Comparison of ENCODE assay signal across 18 mouse cellular contexts in the genomic region with DNA sequence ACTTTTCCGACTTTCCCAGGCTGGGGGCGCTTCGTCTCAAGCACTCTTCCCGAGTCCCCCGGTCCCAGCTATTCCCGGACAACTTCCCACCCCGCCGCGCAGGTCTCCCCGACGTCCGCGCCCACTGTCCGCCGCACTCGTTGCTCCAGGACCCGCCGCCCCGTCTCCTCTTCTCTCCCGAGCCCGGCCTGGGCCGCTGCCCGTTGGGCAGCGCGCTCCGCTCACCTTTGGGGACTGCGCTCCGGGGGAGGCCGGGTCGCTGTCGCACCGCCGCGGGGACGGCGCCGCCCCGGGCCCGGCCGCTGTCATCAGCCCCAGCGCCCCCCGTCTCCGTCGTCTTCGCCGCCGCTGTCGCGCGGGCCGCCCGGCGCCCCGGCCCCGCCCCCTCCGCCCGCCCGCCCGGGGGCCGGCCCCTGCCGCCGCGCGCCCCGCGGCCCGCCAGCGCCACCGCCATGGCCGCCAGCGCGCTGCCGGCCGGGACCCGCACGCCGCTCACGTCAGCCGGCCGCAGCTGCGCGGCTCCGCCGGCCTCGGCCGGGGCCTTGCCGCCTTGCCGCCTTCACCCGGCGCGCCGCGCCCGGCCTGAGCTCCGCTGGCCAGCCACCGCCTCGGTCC. TPM values are rescaled to one million over a fixed set of nuclear protein-coding genes. Genes with fewer than 3 reads are reported as not detected.
A peak's percentile ranks its signal among the peaks of the same experiment; 100 is the strongest.
DNase-seq lines count a peak whose midpoint lies in the region; ATAC-seq and TF ChIP-seq lines count a peak whose summit lies in the region.
"Not testable (repeated sequence)": the region's sequence is repeated elsewhere in the genome, so short reads cannot be mapped to it uniquely, and the experiment has no call there.
"Had no signal": no experiment of that assay in that cellular context is flagged by ENCODE, and none has a peak within 500 bp of the region (broad histone marks: within the 10 kb centered on the region; RNA-seq: fewer than 3 reads in every experiment).

No protein-coding gene starts in this region.

- H3K27me3 ChIP-seq in forebrain, embryonic 12.5 days; heart, embryonic 13.5 days (replicated peaks); hindbrain, embryonic 16.5 days (replicated peaks; ENCODE audit: control insufficient read depth, insufficient read depth, low read length); kidney, postnatal 0 days (ENCODE audit: insufficient read depth, low read length); liver, embryonic 15.5 days; midbrain, embryonic 13.5 days: not testable (repeated sequence)

- not testable (repeated sequence) for H3K9ac ChIP-seq in forebrain, embryonic 12.5 days; heart, embryonic 13.5 days; hindbrain, embryonic 16.5 days (ENCODE audit: low read depth, low read length); kidney, postnatal 0 days (ENCODE audit: low read depth, low read length); liver, embryonic 15.5 days; midbrain, embryonic 13.5 days (replicated peaks)

- H3K27ac ChIP-seq in forebrain, embryonic 12.5 days; heart, embryonic 13.5 days (replicated peaks); hindbrain, embryonic 16.5 days (ENCODE audit: low read depth, low read length); kidney, postnatal 0 days; liver, embryonic 15.5 days (replicated peaks); midbrain, embryonic 13.5 days: not testable (repeated sequence)

- ATAC-seq in activated CD4-positive, CD25-positive, alpha-beta regulatory T cell, adult 4 months: peak; percentile 57
- ATAC-seq in forebrain, embryonic 12.5 days (ENCODE audit: low FRiP score): peak; percentile 85
- ATAC-seq in heart, embryonic 13.5 days (ENCODE audit: extremely low read depth, insufficient number of reproducible peaks, low FRiP score, low TSS enrichment): peak; percentile 77
- peak; percentile 80 for ATAC-seq in hindbrain, embryonic 16.5 days
- peak; percentile 70 for ATAC-seq in kidney, postnatal 0 days (replicated peaks; ENCODE audit: low FRiP score, low read depth)
- ATAC-seq in liver, embryonic 15.5 days (ENCODE audit: insufficient read depth): peak; percentile 75
- ATAC-seq in midbrain, embryonic 13.5 days: peak; percentile 80
- ATAC-seq in neutrophil, adult 5-6 weeks (ENCODE audit: extremely low read depth, insufficient number of reproducible peaks, low FRiP score, poor library complexity, severe bottlenecking): 0 out of 2 replicates have a peak, but pooled peaks have one; percentile 2

- not testable (repeated sequence) for H3K36me3 ChIP-seq in forebrain, embryonic 12.5 days (replicated peaks); heart, embryonic 13.5 days; hindbrain, embryonic 16.5 days (ENCODE audit: control insufficient read depth, insufficient read depth, low read length); kidney, postnatal 0 days (ENCODE audit: insufficient read depth, low read length); liver, embryonic 15.5 days (replicated peaks); midbrain, embryonic 13.5 days

- TF ChIP-seq CTCF in kidney, postnatal 0 days (IDR thresholded peaks at IDR 0.05; ENCODE audit: low read depth): not testable (repeated sequence)

- not testable (repeated sequence) for H3K4me3 ChIP-seq in forebrain, embryonic 12.5 days (replicated peaks); heart, embryonic 13.5 days; hindbrain, embryonic 16.5 days (ENCODE audit: low read length); kidney, postnatal 0 days (replicated peaks; ENCODE audit: low read depth, low read length); liver, embryonic 15.5 days (replicated peaks); midbrain, embryonic 13.5 days (replicated peaks)

- DNase-seq in kidney, postnatal 0 days (ENCODE audit: low spot score): not testable (repeated sequence)

- no CpG with 5 or more reads among the region's 97 CpGs for WGBS in forebrain, embryonic 12.5 days
- no CpG with 5 or more reads among the region's 97 CpGs for WGBS in heart, embryonic 13.5 days
- no CpG with 5 or more reads among the region's 97 CpGs for WGBS in hindbrain, embryonic 16.5 days
- WGBS in kidney, postnatal 0 days: no CpG with 5 or more reads among the region's 97 CpGs
- WGBS in liver, embryonic 15.5 days (ENCODE audit: insufficient replicate concordance): no CpG with 5 or more reads among the region's 97 CpGs
- WGBS in midbrain, embryonic 13.5 days: no CpG with 5 or more reads among the region's 97 CpGs

- H3K4me2 ChIP-seq in forebrain, embryonic 12.5 days; heart, embryonic 13.5 days; hindbrain, embryonic 16.5 days (ENCODE audit: low read length); kidney, postnatal 0 days (ENCODE audit: low read length); liver, embryonic 15.5 days; midbrain, embryonic 13.5 days (replicated peaks): not testable (repeated sequence)

- H3K4me1 ChIP-seq in forebrain, embryonic 12.5 days; heart, embryonic 13.5 days; hindbrain, embryonic 16.5 days (ENCODE audit: control insufficient read depth, insufficient read depth, low read depth, low read length); kidney, postnatal 0 days (replicated peaks; ENCODE audit: insufficient read depth, low read length); liver, embryonic 15.5 days (replicated peaks); midbrain, embryonic 13.5 days (replicated peaks): not testable (repeated sequence)

- H3K9me3 ChIP-seq in forebrain, embryonic 12.5 days; heart, embryonic 13.5 days; hindbrain, embryonic 16.5 days (ENCODE audit: control insufficient read depth, low read length); kidney, postnatal 0 days (replicated peaks; ENCODE audit: low read length); liver, embryonic 15.5 days (replicated peaks); midbrain, embryonic 13.5 days: not testable (repeated sequence)

RNA-seq across cellular contexts. Expression of a gene that starts 14.0 kb away (rescaled TPM):
- 10 to 100 TPM in 1 of 2 experiments, 1 to 10 TPM in 1; 5.6 to 10.9 TPM for polyA plus RNA-seq in activated CD4-positive, CD25-positive, alpha-beta regulatory T cell, adult 4 months (2017; shearing (Covaris generic))
- 9.0 and 10.8 TPM in 2 replicates for polyA plus RNA-seq in forebrain, embryonic 12.5 days (2016; fragmentation: Nextera tagmentation; extraction: Ambion mirVana)
- 4.4 and 4.9 TPM in 2 replicates for polyA plus RNA-seq in heart, embryonic 13.5 days (2015; fragmentation: Nextera tagmentation; extraction: Ambion mirVana)
- polyA plus RNA-seq in hindbrain, embryonic 16.5 days (2015; fragmentation: Nextera tagmentation; extraction: Ambion mirVana): 5.0 and 6.7 TPM in 2 replicates
- 8.9 and 10.3 TPM in 2 replicates for polyA plus RNA-seq in kidney, postnatal 0 days (2015; fragmentation: Nextera tagmentation; extraction: Ambion mirVana)
- 2.5 and 3.4 TPM in 2 replicates for polyA plus RNA-seq in liver, embryonic 15.5 days (2015; fragmentation: Nextera tagmentation; extraction: Ambion mirVana)
- 15.4 and 17.8 TPM in 2 replicates for polyA plus RNA-seq in midbrain, embryonic 13.5 days (2015; fragmentation: Nextera tagmentation; extraction: Ambion mirVana)
- total RNA-seq in neutrophil, adult 5-6 weeks (2017): 4.3 and 9.1 TPM in 2 replicates
- polyA plus RNA-seq: adrenal gland, adult 2 months had no signal

RNA-seq across cellular contexts. Expression of a gene that starts 17.0 kb away (rescaled TPM):
- 100 to 1,000 TPM; 102 to 158 TPM for polyA plus RNA-seq in activated CD4-positive, CD25-positive, alpha-beta regulatory T cell, adult 4 months (2017; shearing (Covaris generic))
- polyA plus RNA-seq in forebrain, embryonic 12.5 days (2016; fragmentation: Nextera tagmentation; extraction: Ambion mirVana): 91.1 and 106 TPM in 2 replicates
- polyA plus RNA-seq in heart, embryonic 13.5 days (2015; fragmentation: Nextera tagmentation; extraction: Ambion mirVana): 51.8 and 66.8 TPM in 2 replicates
- polyA plus RNA-seq in hindbrain, embryonic 16.5 days (2015; fragmentation: Nextera tagmentation; extraction: Ambion mirVana): 76.3 and 76.8 TPM in 2 replicates
- 53.6 and 60.1 TPM in 2 replicates for polyA plus RNA-seq in kidney, postnatal 0 days (2015; fragmentation: Nextera tagmentation; extraction: Ambion mirVana)
- polyA plus RNA-seq in liver, embryonic 15.5 days (2015; fragmentation: Nextera tagmentation; extraction: Ambion mirVana): 22.4 and 23.9 TPM in 2 replicates
- polyA plus RNA-seq in midbrain, embryonic 13.5 days (2015; fragmentation: Nextera tagmentation; extraction: Ambion mirVana): 111 and 114 TPM in 2 replicates
- total RNA-seq in neutrophil, adult 5-6 weeks (2017): 132 and 146 TPM in 2 replicates

RNA-seq across cellular contexts. Expression of a gene that starts 17.3 kb away (rescaled TPM):
- polyA plus RNA-seq in activated CD4-positive, CD25-positive, alpha-beta regulatory T cell, adult 4 months (2017; shearing (Covaris generic)): 1 to 10 TPM in 1 of 2 experiments, not detected in 1; 5.5 TPM
- 0.74 TPM in 1 of 2 replicates, not detected in the other for polyA plus RNA-seq in forebrain, embryonic 12.5 days (2016; fragmentation: Nextera tagmentation; extraction: Ambion mirVana)
- polyA plus RNA-seq in heart, embryonic 13.5 days (2015; fragmentation: Nextera tagmentation; extraction: Ambion mirVana): 0.62 TPM in 1 of 2 replicates, not detected in the other
- polyA plus RNA-seq in hindbrain, embryonic 16.5 days (2015; fragmentation: Nextera tagmentation; extraction: Ambion mirVana): 0.80 and 0.96 TPM in 2 replicates
- polyA plus RNA-seq in kidney, postnatal 0 days (2015; fragmentation: Nextera tagmentation; extraction: Ambion mirVana): not detected in 2 replicates
- polyA plus RNA-seq in liver, embryonic 15.5 days (2015; fragmentation: Nextera tagmentation; extraction: Ambion mirVana): 2.3 and 2.8 TPM in 2 replicates
- not detected in 2 replicates for polyA plus RNA-seq in midbrain, embryonic 13.5 days (2015; fragmentation: Nextera tagmentation; extraction: Ambion mirVana)
- not detected in 2 replicates for total RNA-seq in neutrophil, adult 5-6 weeks (2017)
- total RNA-seq: gastrocnemius, adult 2 months had no signal
- polyA plus RNA-seq: adrenal gland, adult 2 months; cerebellum, adult 2 months; heart, adult 2 months; spleen, adult 2 months had no signal

RNA-seq across cellular contexts. Expression of a gene that starts 17.4 kb away (rescaled TPM):
- 1 to 10 TPM; 2.1 to 4.7 TPM for polyA plus RNA-seq in activated CD4-positive, CD25-positive, alpha-beta regulatory T cell, adult 4 months (2017; shearing (Covaris generic))
- polyA plus RNA-seq in forebrain, embryonic 12.5 days (2016; fragmentation: Nextera tagmentation; extraction: Ambion mirVana): 6.7 and 6.8 TPM in 2 replicates
- polyA plus RNA-seq in heart, embryonic 13.5 days (2015; fragmentation: Nextera tagmentation; extraction: Ambion mirVana): 2.2 and 3.2 TPM in 2 replicates
- polyA plus RNA-seq in hindbrain, embryonic 16.5 days (2015; fragmentation: Nextera tagmentation; extraction: Ambion mirVana): 3.1 and 3.7 TPM in 2 replicates
- polyA plus RNA-seq in kidney, postnatal 0 days (2015; fragmentation: Nextera tagmentation; extraction: Ambion mirVana): 4.0 and 4.6 TPM in 2 replicates
- polyA plus RNA-seq in liver, embryonic 15.5 days (2015; fragmentation: Nextera tagmentation; extraction: Ambion mirVana): 1.8 and 3.4 TPM in 2 replicates
- 5.7 and 5.8 TPM in 2 replicates for polyA plus RNA-seq in midbrain, embryonic 13.5 days (2015; fragmentation: Nextera tagmentation; extraction: Ambion mirVana)
- total RNA-seq in neutrophil, adult 5-6 weeks (2017): 12.9 and 14.3 TPM in 2 replicates

RNA-seq across cellular contexts. Expression of a gene that starts 45.4 kb away (rescaled TPM):
- polyA plus RNA-seq in activated CD4-positive, CD25-positive, alpha-beta regulatory T cell, adult 4 months (2017; shearing (Covaris generic)): 1 to 10 TPM; 3.1 to 3.3 TPM
- 0.60 and 0.78 TPM in 2 replicates for polyA plus RNA-seq in forebrain, embryonic 12.5 days (2016; fragmentation: Nextera tagmentation; extraction: Ambion mirVana)
- 0.25 TPM in 1 of 2 replicates, not detected in the other for polyA plus RNA-seq in heart, embryonic 13.5 days (2015; fragmentation: Nextera tagmentation; extraction: Ambion mirVana)
- polyA plus RNA-seq in hindbrain, embryonic 16.5 days (2015; fragmentation: Nextera tagmentation; extraction: Ambion mirVana): 0.71 TPM in 1 of 2 replicates, not detected in the other
- 1.5 and 1.8 TPM in 2 replicates for polyA plus RNA-seq in kidney, postnatal 0 days (2015; fragmentation: Nextera tagmentation; extraction: Ambion mirVana)
- polyA plus RNA-seq in liver, embryonic 15.5 days (2015; fragmentation: Nextera tagmentation; extraction: Ambion mirVana): 0.53 and 0.91 TPM in 2 replicates
- 0.96 and 1.4 TPM in 2 replicates for polyA plus RNA-seq in midbrain, embryonic 13.5 days (2015; fragmentation: Nextera tagmentation; extraction: Ambion mirVana)
- 1.6 TPM in 1 of 2 replicates, not detected in the other for total RNA-seq in neutrophil, adult 5-6 weeks (2017)
- total RNA-seq: adrenal gland, adult 2 months; gastrocnemius, adult 2 months; heart, adult 2 months; layer of hippocampus, postnatal 10 days; left cerebral cortex, postnatal 14 days had no signal
- polyA plus RNA-seq: brain, embryonic 14.5 days; heart, adult 2 months; hindbrain, embryonic 10.5 days; urinary bladder, adult 2 months had no signal

Comparison
In these comparisons a context has a peak if more than half of its experiments do, and no peak if none do; other contexts are left out.
1. ATAC-seq: peak in every context shown above with its lines; median percentile 85 in forebrain, embryonic 12.5 days; 80 in hindbrain, embryonic 16.5 days; 80 in midbrain, embryonic 13.5 days; 77 in heart, embryonic 13.5 days; 75 in liver, embryonic 15.5 days; 70 in kidney, postnatal 0 days; 57 in activated CD4-positive, CD25-positive, alpha-beta regulatory T cell, adult 4 months; 2 in neutrophil, adult 5-6 weeks.